Mouse (Mus musculus) right cerebral cortex, adult 2 months (tissue): ENCODE measurements around the gene Lrrc49.
A peak's percentile ranks its signal among the peaks of the same experiment; 100 is the strongest.

Experiments
- DNase-seq, 2 experiments: peaks; one replicate each; pipeline ENCODE4 v3.0.0; 2021 to 2022; ENCODE audit warnings: low spot score in 2 of 2

Gene Lrrc49

GRCm38 (mm10) chr9:60687891-60688324, at the start of gene Lrrc49:
Gene Lrrc49 (minus strand): TSS chr9:60688158.
- peak; percentile 94 for DNase-seq

GRCm38 (mm10) chr9:60734321-60734720, 46.4 kb upstream of the Lrrc49 start:
- DNase-seq = peak; percentile 35 to 45

- no peak for DNase-seq
These were observed 37.0 kb upstream of the Lrrc49 start for GRCm38 (mm10) chr9:60724968-60725367.

- peak; percentile 35 to 39 for DNase-seq
These were observed 31.7 kb upstream of the Lrrc49 start for GRCm38 (mm10) chr9:60719687-60720086.

GRCm38 (mm10) chr9:60718284-60718683, 30.3 kb upstream of the Lrrc49 start:
- peak; percentile 57 to 62 for DNase-seq

- DNase-seq = no peak
These were observed 27.9 kb upstream of the Lrrc49 start for GRCm38 (mm10) chr9:60715828-60716227.

GRCm38 (mm10) chr9:60715271-60715670, 27.3 kb upstream of the Lrrc49 start:
- DNase-seq = peak; percentile 59 to 70

GRCm38 (mm10) chr9:60714191-60714590, 26.2 kb upstream of the Lrrc49 start:
- DNase-seq = peak; percentile 13 to 41

- peak in 1 of 2 experiments; percentile 6 for DNase-seq
These were observed 25.7 kb upstream of the Lrrc49 start for GRCm38 (mm10) chr9:60713616-60714015.

GRCm38 (mm10) chr9:60712771-60713541, 25.0 kb upstream of the Lrrc49 start, which contains the start of gene Larp6:
Gene Larp6 (plus strand): TSS chr9:60712989.
- peak; percentile 65 to 67 for DNase-seq

GRCm38 (mm10) chr9:60712011-60712410, 24.1 kb upstream of the Lrrc49 start:
- no peak for DNase-seq

GRCm38 (mm10) chr9:60709721-60710120, 21.8 kb upstream of the Lrrc49 start:
- no peak for DNase-seq

GRCm38 (mm10) chr9:60708606-60709005, 20.6 kb upstream of the Lrrc49 start:
- DNase-seq = no peak

GRCm38 (mm10) chr9:60707594-60707993, 19.6 kb upstream of the Lrrc49 start:
- no peak for DNase-seq

GRCm38 (mm10) chr9:60699581-60700231, 11.7 kb upstream of the Lrrc49 start:
- no peak for DNase-seq

GRCm38 (mm10) chr9:60696271-60696985, 8.5 kb upstream of the Lrrc49 start:
- DNase-seq = no peak

- DNase-seq = no peak
These were observed 6.0 kb upstream of the Lrrc49 start for GRCm38 (mm10) chr9:60693986-60694385.

GRCm38 (mm10) chr9:60692624-60693023, 4.7 kb upstream of the Lrrc49 start:
- DNase-seq = no peak

GRCm38 (mm10) chr9:60687415-60687814, 543 bp downstream of the Lrrc49 start:
- no peak for DNase-seq

- DNase-seq = no peak
These were observed 5.2 kb downstream of the Lrrc49 start for GRCm38 (mm10) chr9:60682753-60683152.

- no peak for DNase-seq
These were observed 7.0 kb downstream of the Lrrc49 start for GRCm38 (mm10) chr9:60681005-60681404.

GRCm38 (mm10) chr9:60678913-60679312, 9.0 kb downstream of the Lrrc49 start:
- no peak for DNase-seq
